Mouse (Mus musculus) ES-E14 (cell line): ENCODE results near the gene Grid1.

Experiments
- CHD2 ChIP-seq: IDR thresholded peaks from 2 replicates; pipeline ENCODE4 v1.6.1; 2014; ENCODE audit warnings: mild to moderate bottlenecking, low read depth, low read length, inconsistent platforms
- MAFK ChIP-seq: IDR thresholded peaks from 2 replicates; pipeline ENCODE4 v1.6.1; 2014; ENCODE audit warnings: mild to moderate bottlenecking, low read depth, low read length, inconsistent platforms; ENCODE audit not compliant: insufficient read depth

DNA sequence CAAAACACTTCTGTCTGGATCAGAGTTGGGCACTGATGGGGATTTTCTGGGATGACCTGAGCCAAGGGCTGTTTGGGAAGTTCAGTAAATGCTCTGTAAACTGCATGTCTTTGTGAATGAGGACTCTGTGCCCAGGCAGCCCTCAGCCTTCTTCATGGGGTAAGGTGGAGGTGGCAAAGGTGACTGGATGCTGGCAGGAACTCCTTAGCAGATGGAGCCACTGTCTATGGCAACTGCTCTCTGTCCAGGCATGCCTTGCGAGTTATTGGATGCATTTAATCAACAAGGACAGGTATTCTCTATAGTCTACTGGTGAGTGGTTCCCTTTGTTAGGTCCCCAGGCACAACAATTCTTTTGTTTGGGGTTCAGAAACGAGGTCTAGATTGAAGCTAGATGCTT is 85.8 kb downstream of the Grid1 start:
- TF ChIP-seq CHD2 (no peak), MAFK (no peak)
